Mouse (Mus musculus): ENCODE results near the gene Hist2h3b. TPM values are rescaled to one million over a fixed set of nuclear protein-coding genes. Genes with fewer than 3 reads are reported as not detected.
"Not testable (repeated sequence)": the region's sequence is repeated elsewhere in the genome, so short reads cannot be mapped to it uniquely, and the experiment has no call there.

The Hist2h3b gene
- polyA plus RNA-seq, 1 experiment, result 9.5 TPM

DNA sequence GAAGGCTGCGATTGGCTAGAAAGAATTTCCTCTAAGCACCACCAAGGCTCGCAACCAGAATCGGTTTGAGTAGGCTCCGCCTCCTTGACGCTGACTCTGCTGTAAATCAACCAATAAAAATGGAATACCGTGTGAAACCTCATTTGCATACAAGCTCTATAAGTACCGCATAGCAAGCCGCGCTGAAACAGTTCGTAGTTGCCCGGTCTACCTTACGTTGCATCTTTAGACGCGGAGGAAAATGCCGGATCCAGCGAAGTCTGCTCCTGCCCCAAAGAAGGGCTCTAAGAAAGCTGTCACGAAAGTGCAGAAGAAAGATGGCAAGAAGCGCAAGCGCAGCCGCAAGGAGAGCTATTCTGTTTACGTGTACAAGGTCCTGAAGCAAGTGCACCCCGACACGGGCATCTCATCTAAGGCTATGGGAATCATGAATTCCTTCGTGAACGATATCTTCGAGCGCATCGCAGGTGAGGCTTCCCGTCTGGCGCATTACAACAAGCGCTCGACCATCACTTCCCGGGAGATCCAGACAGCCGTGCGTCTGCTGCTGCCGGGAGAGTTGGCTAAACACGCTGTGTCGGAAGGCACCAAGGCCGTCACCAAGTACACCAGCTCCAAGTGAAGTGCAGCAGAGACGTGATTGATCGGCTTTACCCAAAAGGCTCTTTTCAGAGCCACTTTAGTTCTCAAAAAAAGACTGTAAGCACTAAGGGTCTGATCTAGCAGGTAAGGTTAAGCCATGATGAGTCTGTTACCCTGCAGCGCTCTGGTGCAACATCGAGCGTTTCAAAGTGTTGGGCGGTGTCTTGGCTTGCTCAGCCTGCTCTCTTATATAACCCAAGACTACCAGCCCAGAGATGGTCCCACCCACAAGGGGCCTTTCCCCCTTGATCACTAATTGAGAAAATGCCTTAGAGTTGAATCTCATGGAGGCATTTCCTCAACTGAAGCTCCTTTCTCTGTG, 1.3 kb downstream of the Hist2h3b start, which contains the start of gene Hist2h2bb:
Hist2h2bb (plus strand) TSS at position 242 of the 964 bp plus-strand sequence.
- peak; percentile 100 for TF ChIP-seq POLR2A (IDR thresholded peaks at IDR 0.05; ENCODE audit: extremely low read depth, insufficient read depth, low read length)
- no peak for TF ChIP-seq CTCF (IDR thresholded peaks at IDR 0.05; ENCODE audit: extremely low read depth, insufficient read depth, low read length)
- peak within 1 kb of the TSS; percentile 95 for H3K27ac ChIP-seq (ENCODE audit: insufficient read depth, low read length)
- peaks cover 3% of the 10 kb centered on the region; the same call in 1 of the 2 replicates for H3K4me1 ChIP-seq (ENCODE audit: control insufficient read depth, insufficient read depth, low read length)
- H3K4me3 ChIP-seq (ENCODE audit: insufficient read depth, low read length), result peak within 1 kb of the TSS; percentile 72

DNA sequence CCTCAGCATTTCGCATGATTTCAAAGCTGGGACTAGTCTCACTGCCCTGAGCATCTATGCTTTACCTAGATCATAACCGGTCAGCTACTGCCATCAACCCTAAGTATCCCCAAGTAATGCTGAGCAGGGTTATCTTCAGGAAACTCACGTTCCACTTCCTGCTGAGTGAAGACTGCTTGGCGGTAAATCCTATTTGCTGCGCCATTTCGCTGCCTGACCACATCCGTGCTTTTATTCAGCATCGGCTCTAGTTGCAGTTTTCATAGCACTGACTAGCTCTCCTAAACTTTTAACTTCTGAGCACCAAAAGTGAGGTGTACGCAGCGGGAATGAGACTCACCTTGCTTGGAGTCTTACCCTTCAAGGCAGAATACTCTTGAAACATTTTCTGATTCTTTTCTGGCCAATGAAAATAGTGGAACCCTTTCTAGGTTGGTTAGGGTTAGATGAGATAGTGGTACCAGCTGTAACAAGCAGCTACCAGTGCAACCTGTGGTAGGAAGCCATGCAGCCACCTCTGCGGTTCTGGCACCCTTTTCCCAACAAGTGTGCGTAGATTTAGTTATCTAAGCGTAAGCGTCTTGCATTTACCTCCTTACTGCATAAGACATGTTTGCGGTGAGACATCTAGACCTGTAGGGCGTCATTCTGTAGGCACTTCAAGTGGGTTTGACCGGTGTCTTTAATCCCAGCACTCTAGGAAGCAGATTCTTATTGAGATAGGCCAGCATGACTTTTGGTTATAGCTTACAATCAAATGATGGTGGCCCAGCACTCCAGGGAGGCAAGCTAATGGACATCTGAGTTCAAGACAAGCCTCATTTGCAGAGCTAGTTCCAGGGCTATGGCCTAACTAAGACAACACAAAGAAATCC, 5.4 kb downstream of the Hist2h3b start:
- H3K4me1 ChIP-seq (ENCODE audit: control insufficient read depth, insufficient read depth, low read length), result no peaks in the 10 kb centered on the region
- no peak for TF ChIP-seq POLR2A (IDR thresholded peaks at IDR 0.05; ENCODE audit: extremely low read depth, insufficient read depth, low read length)
- no peak for TF ChIP-seq CTCF (IDR thresholded peaks at IDR 0.05; ENCODE audit: extremely low read depth, insufficient read depth, low read length)
- H3K4me3 ChIP-seq (ENCODE audit: insufficient read depth, low read length), result no peak overlapping the region
- no peak overlapping the region for H3K27ac ChIP-seq (ENCODE audit: insufficient read depth, low read length)

DNA sequence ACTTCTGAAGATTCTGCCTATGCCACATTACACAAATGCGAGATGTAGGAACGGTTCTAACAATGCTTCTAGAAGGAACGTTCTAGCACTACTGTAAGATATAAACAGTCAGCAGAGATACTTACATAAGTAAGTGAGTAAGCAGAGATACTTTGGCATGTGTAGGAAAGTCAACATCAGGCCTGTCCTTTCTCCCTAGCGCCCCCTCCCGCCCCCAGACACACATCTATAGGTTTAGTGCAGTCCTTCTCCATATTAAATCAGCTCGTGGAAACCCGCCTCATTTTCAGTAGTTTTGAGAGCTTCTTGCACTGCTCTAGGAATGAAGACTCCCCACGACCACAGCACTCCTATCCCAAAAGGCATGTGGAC, 9.0 kb downstream of the Hist2h3b start:
- H3K4me1 ChIP-seq (ENCODE audit: control insufficient read depth, insufficient read depth, low read length), result no peaks in the 10 kb centered on the region
- no peak overlapping the region for H3K27ac ChIP-seq (ENCODE audit: insufficient read depth, low read length)
- no peak for TF ChIP-seq POLR2A (IDR thresholded peaks at IDR 0.05; ENCODE audit: extremely low read depth, insufficient read depth, low read length)
- no peak for TF ChIP-seq CTCF (IDR thresholded peaks at IDR 0.05; ENCODE audit: extremely low read depth, insufficient read depth, low read length)
- H3K4me3 ChIP-seq (ENCODE audit: insufficient read depth, low read length), result peak overlapping the region; percentile 42

DNA sequence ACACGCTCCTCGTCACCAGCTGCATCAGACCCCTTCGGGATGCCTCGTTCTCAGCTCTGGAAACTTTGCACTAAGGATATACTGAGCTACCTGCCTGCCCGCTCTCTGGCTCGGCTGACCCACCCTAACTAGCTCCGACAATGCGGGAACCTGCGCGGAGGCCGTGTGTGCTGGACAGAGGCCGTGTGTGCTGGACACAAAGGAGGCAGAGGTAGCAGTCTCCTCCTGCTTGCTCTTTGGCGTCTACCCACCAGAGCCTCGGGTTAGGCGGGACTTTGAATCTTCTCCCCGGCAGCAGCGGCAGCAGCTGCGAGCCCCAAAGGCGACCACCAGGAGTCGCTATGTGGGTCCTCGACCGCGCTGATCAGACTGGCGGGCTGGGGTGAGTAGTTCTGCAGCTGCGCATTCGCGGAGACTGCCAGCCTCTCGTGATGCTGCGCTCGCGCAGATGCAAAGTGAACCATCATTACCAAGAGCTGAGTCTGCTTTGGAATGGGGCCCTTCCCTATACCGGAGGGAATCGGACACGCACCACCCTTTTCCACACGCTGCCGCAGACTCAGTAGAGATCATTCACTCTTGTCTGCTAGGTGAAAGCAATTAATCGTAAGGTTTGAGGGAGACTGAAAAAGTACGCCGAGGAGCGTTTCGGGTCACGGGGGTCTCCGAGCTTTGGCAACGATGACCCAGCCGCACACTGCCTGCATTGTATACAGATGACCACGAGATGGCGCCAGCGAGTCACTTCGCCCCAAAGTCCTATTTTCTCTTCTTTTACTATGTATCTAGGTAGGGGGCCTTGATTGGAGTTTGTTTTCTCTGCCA, 9.6 kb downstream of the Hist2h3b start:
- TF ChIP-seq CTCF (IDR thresholded peaks at IDR 0.05; ENCODE audit: extremely low read depth, insufficient read depth, low read length), result peak; percentile 79
- TF ChIP-seq POLR2A (IDR thresholded peaks at IDR 0.05; ENCODE audit: extremely low read depth, insufficient read depth, low read length), result peak; percentile 84
- peak overlapping the region; percentile 42 for H3K4me3 ChIP-seq (ENCODE audit: insufficient read depth, low read length)
- peak overlapping the region; percentile 16; the same call in 1 of the 2 replicates for H3K27ac ChIP-seq (ENCODE audit: insufficient read depth, low read length)
- H3K4me1 ChIP-seq (ENCODE audit: control insufficient read depth, insufficient read depth, low read length), result no peaks in the 10 kb centered on the region

DNA sequence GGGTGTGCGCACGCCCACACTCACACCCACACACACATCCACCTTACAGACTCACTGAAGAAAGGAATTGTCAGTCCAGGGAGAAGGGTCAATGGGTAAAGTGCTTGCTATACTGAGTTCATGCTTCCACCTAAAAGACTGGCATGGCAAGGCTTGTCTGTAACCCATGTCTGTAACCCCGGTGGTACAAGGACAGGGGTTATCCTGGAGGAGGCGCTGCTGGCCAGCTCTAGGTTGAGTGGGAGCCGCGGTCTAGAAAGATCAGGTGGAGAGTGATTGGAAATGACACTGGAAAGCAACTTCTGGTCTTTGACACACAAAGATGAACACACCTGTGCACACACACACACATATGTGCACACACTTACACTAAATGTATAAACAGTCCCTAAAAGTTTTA, 12.2 kb downstream of the Hist2h3b start:
- Histone ChIP-seq H3K27ac (ENCODE audit: insufficient read depth, low read length) (no peak overlapping the region), H3K4me3 (ENCODE audit: insufficient read depth, low read length) (no peak overlapping the region)
- no peak for TF ChIP-seq CTCF (IDR thresholded peaks at IDR 0.05; ENCODE audit: extremely low read depth, insufficient read depth, low read length)
- TF ChIP-seq POLR2A (IDR thresholded peaks at IDR 0.05; ENCODE audit: extremely low read depth, insufficient read depth, low read length), result no peak

DNA sequence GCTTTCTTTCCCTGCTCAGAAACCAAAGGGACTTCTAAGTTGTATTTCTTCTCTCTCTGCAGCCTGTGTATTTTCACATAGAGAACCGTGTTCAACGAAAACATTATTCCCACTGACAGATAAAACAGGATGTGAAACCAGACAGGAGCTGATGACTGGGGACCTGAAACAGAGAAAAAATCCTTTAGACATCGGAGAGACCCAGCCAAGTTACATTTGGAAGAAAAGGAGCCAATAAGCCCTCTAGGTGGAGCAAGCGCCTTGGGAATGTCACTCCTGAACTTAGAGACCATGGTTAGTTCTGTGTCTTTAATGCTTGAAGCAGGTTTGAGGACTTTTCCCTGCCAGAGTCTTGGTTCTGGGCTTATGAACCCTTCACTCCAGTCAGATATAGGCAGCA, 16.0 kb downstream of the Hist2h3b start:
- no peak for TF ChIP-seq POLR2A (IDR thresholded peaks at IDR 0.05; ENCODE audit: extremely low read depth, insufficient read depth, low read length)
- TF ChIP-seq CTCF (IDR thresholded peaks at IDR 0.05; ENCODE audit: extremely low read depth, insufficient read depth, low read length), result peak; percentile 64

More for the DNA sequence above, 12.2 kb downstream of the Hist2h3b start:
- no peaks in the 10 kb centered on the region for H3K4me1 ChIP-seq (ENCODE audit: control insufficient read depth, insufficient read depth, low read length)

DNA sequence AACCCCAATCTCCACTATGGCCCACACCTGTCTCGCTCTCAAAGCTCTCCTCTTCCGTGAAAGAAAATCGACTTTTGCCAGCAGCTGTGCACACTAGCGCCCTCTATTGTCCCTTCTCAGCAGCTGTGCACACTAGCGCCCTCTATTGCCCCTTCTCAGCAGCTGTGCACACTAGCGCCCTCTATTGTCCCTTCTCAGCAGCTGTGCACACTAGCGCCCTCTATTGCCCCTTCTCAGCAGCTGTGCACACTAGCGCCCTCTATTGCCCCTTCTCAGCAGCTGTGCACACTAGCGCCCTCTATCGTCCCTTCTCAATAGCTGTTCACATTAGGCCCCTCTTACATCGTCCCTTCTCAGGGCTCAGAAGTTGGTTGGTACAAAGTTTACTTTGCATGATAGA, 18.9 kb downstream of the Hist2h3b start:
- TF ChIP-seq CTCF (IDR thresholded peaks at IDR 0.05; ENCODE audit: extremely low read depth, insufficient read depth, low read length), result peak; percentile 78
- H3K4me3 ChIP-seq (ENCODE audit: insufficient read depth, low read length); H3K4me1 ChIP-seq (ENCODE audit: control insufficient read depth, insufficient read depth, low read length); H3K27ac ChIP-seq (ENCODE audit: insufficient read depth, low read length): not testable (repeated sequence)

More for the DNA sequence above, 16.0 kb downstream of the Hist2h3b start:
- Histone ChIP-seq H3K27ac (ENCODE audit: insufficient read depth, low read length) (no peak overlapping the region), H3K4me3 (ENCODE audit: insufficient read depth, low read length) (no peak overlapping the region), H3K4me1 (ENCODE audit: control insufficient read depth, insufficient read depth, low read length) (no peaks in the 10 kb centered on the region)

DNA sequence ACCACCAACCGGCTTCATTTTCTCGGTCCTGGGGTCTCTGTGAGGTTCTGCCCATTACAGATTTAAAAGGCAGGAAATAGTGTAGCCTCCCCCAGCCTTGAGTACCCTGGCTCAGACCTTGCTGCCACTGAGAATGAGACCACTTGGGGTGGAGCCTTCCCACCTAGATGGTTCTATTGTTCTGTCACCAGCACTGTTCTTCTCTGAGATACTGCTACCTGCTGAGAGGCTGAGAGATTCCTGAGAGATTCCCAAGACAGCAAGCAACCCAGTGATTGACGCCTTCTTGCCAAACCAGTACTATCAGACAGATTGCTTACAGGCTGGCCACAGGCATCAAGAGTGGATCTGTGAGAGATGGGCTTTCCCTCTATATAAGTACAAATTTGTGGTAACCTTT, 20.7 kb downstream of the Hist2h3b start:
- Histone ChIP-seq H3K4me1 (ENCODE audit: control insufficient read depth, insufficient read depth, low read length) (no peaks in the 10 kb centered on the region), H3K27ac (ENCODE audit: insufficient read depth, low read length) (no peak overlapping the region), H3K4me3 (ENCODE audit: insufficient read depth, low read length) (no peak overlapping the region)
- TF ChIP-seq POLR2A (IDR thresholded peaks at IDR 0.05; ENCODE audit: extremely low read depth, insufficient read depth, low read length), result no peak
- TF ChIP-seq CTCF (IDR thresholded peaks at IDR 0.05; ENCODE audit: extremely low read depth, insufficient read depth, low read length), result no peak

DNA sequence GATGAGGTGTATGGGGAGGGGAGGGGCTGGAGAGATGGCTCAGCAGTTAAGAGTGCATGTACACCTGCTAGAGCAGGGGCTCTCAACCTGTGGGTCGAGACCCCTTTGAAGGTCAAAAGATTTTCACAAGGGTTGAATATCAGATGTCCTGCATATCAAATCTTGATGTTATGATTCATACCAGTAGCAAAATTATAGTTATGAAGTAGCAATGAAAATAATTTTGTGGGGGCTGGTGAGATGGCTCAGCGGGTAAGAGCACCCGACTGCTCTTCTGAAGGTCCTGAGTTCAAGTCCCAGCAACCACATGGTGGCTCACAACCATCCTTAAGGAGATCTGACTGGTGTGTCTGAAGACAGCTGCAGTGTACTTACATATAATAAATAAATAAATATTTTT, 22.3 kb downstream of the Hist2h3b start:
- not testable (repeated sequence) for H3K4me3 ChIP-seq (ENCODE audit: insufficient read depth, low read length); H3K4me1 ChIP-seq (ENCODE audit: control insufficient read depth, insufficient read depth, low read length); H3K27ac ChIP-seq (ENCODE audit: insufficient read depth, low read length)

Data from cortical plate, adult 2 months (tissue).